Mouse (Mus musculus): ENCODE results near the gene Ffar4.

Ffar4 gene

DNA sequence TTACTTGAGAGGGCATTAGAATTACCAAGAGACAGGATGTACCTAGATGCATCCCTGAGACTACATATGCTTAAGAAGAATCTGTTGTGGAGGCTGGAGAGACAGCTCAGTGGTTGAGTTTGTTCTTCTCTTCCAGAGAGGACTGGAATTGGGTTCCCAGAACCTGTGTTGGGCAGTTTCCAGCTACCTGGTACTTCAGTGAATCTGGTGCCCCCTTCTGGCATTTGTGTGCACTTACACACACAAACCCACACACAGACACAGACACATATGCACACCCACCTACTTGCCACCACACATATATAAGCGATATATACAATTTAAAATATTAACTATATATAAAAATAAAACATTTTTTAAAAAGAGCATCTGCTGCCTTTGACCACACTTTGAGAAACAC, 59.4 kb downstream of the Ffar4 start:
- in situ Hi-C loops (cut with MboI; ENCODE audit: low pct_unique_long_range_greater_than_20kb in 1 of 2, low sequenced_read_pairs in 2 of 2, unreplicated experiment in 1 of 2), result loop anchor here in 1 of 2 experiments (25.0 kb wide), 1 partner anchor 194 kb away; no protein-coding TSS in a partner anchor

DNA sequence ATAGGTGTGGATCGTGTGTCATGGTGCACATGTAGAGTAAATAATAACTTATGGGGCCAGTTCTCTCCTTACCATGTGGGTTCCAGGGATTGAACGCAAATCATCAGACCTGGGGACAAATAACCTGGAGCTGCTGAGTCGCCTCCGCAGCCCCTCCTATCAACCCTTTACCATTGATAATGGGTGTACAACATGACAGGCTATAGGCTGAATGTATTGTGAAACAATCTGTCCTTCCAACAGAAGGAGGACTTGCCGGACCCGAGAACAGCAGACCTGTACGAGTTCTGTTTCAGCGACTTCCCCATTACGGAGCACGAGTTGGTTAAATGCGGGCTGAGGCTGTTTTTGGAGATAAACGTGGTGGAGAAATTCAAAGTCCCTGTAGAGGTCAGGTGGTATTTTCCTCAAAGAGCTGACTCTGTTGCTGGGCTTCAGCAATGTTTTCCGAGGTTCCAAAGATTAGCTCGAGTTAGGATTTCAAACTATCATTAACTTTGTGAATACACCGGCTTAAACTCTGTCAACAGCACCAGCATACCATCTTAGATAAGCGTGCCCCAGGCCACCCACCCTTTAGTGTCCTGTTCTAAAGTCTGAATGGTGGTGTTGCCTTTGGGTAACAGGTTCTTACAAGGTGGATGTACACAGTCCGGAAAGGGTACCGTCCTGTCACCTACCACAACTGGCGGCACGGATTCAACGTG, 64.9 kb downstream of the Ffar4 start:
- in situ Hi-C loops (cut with MboI; ENCODE audit: low pct_unique_long_range_greater_than_20kb in 1 of 2, low sequenced_read_pairs in 2 of 2, unreplicated experiment in 1 of 2), result loop anchor here in 1 of 2 experiments (25.0 kb wide), 1 partner anchor 200 kb away; no protein-coding TSS in a partner anchor
